Mouse (Mus musculus) CH12.LX (cell line): ENCODE measurements at regions not wholly inside any gene's neighbourhood (a gene's known extent, or its start where the extent isn't known, plus 50 kb on each side); places are given as distances from the start of the nearest gene placed in this dataset.

Experiments
- DNase-seq: peaks from one replicate; pipeline ENCODE4 v3.0.0-alpha.2; 2013; ENCODE audit errors: extremely low read depth
- H3K27ac ChIP-seq: 2 replicates; pipeline ENCODE4 v1.5.1; 2012; ENCODE audit warnings: low read depth, mild to moderate bottlenecking, control low read depth, moderate library complexity; ENCODE audit not compliant: insufficient read depth
- H3K27me3 ChIP-seq: replicated peaks from 2 replicates; pipeline ENCODE3; 2012; ENCODE audit warnings: inconsistent platforms
- H3K36me3 ChIP-seq, 2 experiments: replicated peaks in 1 of 2; 2 replicates each; pipeline versions ENCODE3 to v1.6.1; 2012; ENCODE audit warnings: inconsistent platforms in 1 of 2, low read length in 1 of 2, mild to moderate bottlenecking in 1 of 2, mixed read lengths in 1 of 2, moderate library complexity in 1 of 2; ENCODE audit not compliant: control insufficient read depth in 1 of 2, insufficient read depth in 1 of 2
- H3K4me1 ChIP-seq, 2 experiments: 2 replicates each; pipeline ENCODE4 v1.6.1; 2012; ENCODE audit warnings: inconsistent platforms in 1 of 2, moderate library complexity in 1 of 2; ENCODE audit not compliant: insufficient read depth in 2 of 2, control insufficient read depth in 1 of 2
- H3K4me2 ChIP-seq: 2 replicates; pipeline ENCODE4 v1.6.1; 2012; ENCODE audit warnings: low read depth, mild to moderate bottlenecking, control low read depth; ENCODE audit not compliant: poor library complexity, insufficient read depth, severe bottlenecking
- H3K4me3 ChIP-seq, 3 experiments: fragments of 150-350 bp in 1 of 3; sonication (generic) in 1 of 3; replicated peaks in 1 of 3; 2 replicates each; pipeline versions ENCODE3 to v1.5.1; 2011 to 2012; ENCODE audit warnings: low read depth in 2 of 3, low read length in 2 of 3, mild to moderate bottlenecking in 2 of 3, moderate library complexity in 2 of 3, control low read depth in 1 of 3, improper control_type of control experiment in 1 of 3, inconsistent platforms in 1 of 3, mixed read lengths in 1 of 3; ENCODE audit not compliant: poor library complexity in 1 of 3
- H3K79me2 ChIP-seq: replicated peaks from 2 replicates; pipeline ENCODE4 v1.6.1; 2012; ENCODE audit warnings: mild to moderate bottlenecking, moderate library complexity; ENCODE audit not compliant: control insufficient read depth, poor library complexity, insufficient read depth, severe bottlenecking; ENCODE audit errors: extremely low read depth
- H3K9ac ChIP-seq: 2 replicates; pipeline ENCODE4 v1.6.1; 2012; ENCODE audit warnings: low read depth, mild to moderate bottlenecking, control low read depth, moderate library complexity; ENCODE audit not compliant: insufficient read depth
- H3K9me3 ChIP-seq: replicated peaks from 2 replicates; pipeline ENCODE3; 2012; ENCODE audit warnings: low read length, inconsistent platforms, mixed read lengths
- BHLHE40 ChIP-seq: IDR thresholded peaks from 2 replicates; pipeline ENCODE4 v1.6.1; 2011; ENCODE audit warnings: mild to moderate bottlenecking, low read depth, low read length, improper control_type of control experiment
- CHD1 ChIP-seq: IDR thresholded peaks from 2 replicates; pipeline ENCODE4 v1.6.1; 2012; ENCODE audit warnings: low read depth, low read length, improper control_type of control experiment, inconsistent platforms
- E2F4 ChIP-seq: IDR thresholded peaks from 2 replicates; pipeline ENCODE4 v1.6.1; 2011; ENCODE audit warnings: low read depth, low read length, improper control_type of control experiment; ENCODE audit not compliant: insufficient replicate concordance
- ELF1 ChIP-seq: IDR thresholded peaks from 2 replicates; pipeline ENCODE4 v1.6.1; 2014; ENCODE audit warnings: low read depth, mild to moderate bottlenecking, inconsistent platforms, low read length, improper control_type of control experiment
- ETS1 ChIP-seq: conservative IDR thresholded peaks from 2 replicates; pipeline ENCODE4 v1.6.1; 2012; ENCODE audit warnings: low read depth, mild to moderate bottlenecking, inconsistent platforms, low read length, improper control_type of control experiment, moderate library complexity
- HCFC1 ChIP-seq: IDR thresholded peaks from 2 replicates; pipeline ENCODE4 v1.6.1; 2012; ENCODE audit warnings: low read depth, mild to moderate bottlenecking, inconsistent platforms, low read length, improper control_type of control experiment
- IRF4 ChIP-seq: IDR thresholded peaks from 2 replicates; pipeline ENCODE4 v1.6.1; 2014; ENCODE audit warnings: low read depth, mild to moderate bottlenecking, inconsistent platforms, low read length, improper control_type of control experiment
- JUND ChIP-seq: conservative IDR thresholded peaks from 2 replicates; pipeline ENCODE4 v1.6.1; 2011; ENCODE audit warnings: low read depth, low read length, improper control_type of control experiment
- KAT2A ChIP-seq: IDR thresholded peaks from 2 replicates; pipeline ENCODE4 v1.6.1; 2012; ENCODE audit warnings: low read length, improper control_type of control experiment, inconsistent platforms; ENCODE audit not compliant: insufficient replicate concordance
- MAX ChIP-seq: IDR thresholded peaks from 2 replicates; pipeline ENCODE4 v1.6.1; 2011; ENCODE audit warnings: low read length, improper control_type of control experiment
- MXI1 ChIP-seq: IDR thresholded peaks from 2 replicates; pipeline ENCODE4 v1.6.1; 2011; ENCODE audit warnings: mild to moderate bottlenecking, low read depth, low read length, improper control_type of control experiment
- MYC ChIP-seq: IDR thresholded peaks from 2 replicates; pipeline ENCODE4 v1.6.1; 2011; ENCODE audit warnings: low read depth, mild to moderate bottlenecking, improper control_type of control experiment, low read length
- NELFE ChIP-seq: IDR thresholded peaks from 2 replicates; pipeline ENCODE4 v1.6.1; 2011; ENCODE audit warnings: low read depth, low read length, improper control_type of control experiment
- PAX5 ChIP-seq: IDR thresholded peaks from 2 replicates; pipeline ENCODE4 v1.6.1; 2012; ENCODE audit warnings: low read length, inconsistent platforms, mixed read lengths
- POLR2A ChIP-seq: IDR thresholded peaks from 2 replicates; pipeline ENCODE4 v1.6.1; 2011; ENCODE audit warnings: low read depth, mild to moderate bottlenecking, improper control_type of control experiment, low read length
- RAD21 ChIP-seq: IDR thresholded peaks from 2 replicates; pipeline ENCODE4 v1.6.1; 2011; ENCODE audit warnings: low read depth, mild to moderate bottlenecking, low read length, improper control_type of control experiment, moderate library complexity
- RCOR1 ChIP-seq: conservative IDR thresholded peaks from 2 replicates; pipeline ENCODE4 v1.6.1; 2012; ENCODE audit warnings: low read depth, mild to moderate bottlenecking, inconsistent platforms, low read length, improper control_type of control experiment
- ZC3H11A ChIP-seq: IDR thresholded peaks from 2 replicates; pipeline ENCODE4 v1.6.1; 2012; ENCODE audit warnings: low read depth, mild to moderate bottlenecking, inconsistent platforms, low read length, improper control_type of control experiment
- ZMIZ1 ChIP-seq: IDR thresholded peaks from 2 replicates; pipeline ENCODE4 v1.6.1; 2012; ENCODE audit warnings: low read depth, mild to moderate bottlenecking, inconsistent platforms, low read length, improper control_type of control experiment
- dilution Hi-C: fragments of 300-500 bp; cut with MboI; formaldehyde crosslinking; loops from 2 replicates; pipeline ENCODE4 v1.14.3; 2020; ENCODE audit warnings: low sequenced_read_pairs; ENCODE audit not compliant: extremely low pct_unique_long_range_greater_than_20kb, extremely low pct_ligation_motif_present
- in situ Hi-C: fragments of 300-500 bp; cut with MboI; formaldehyde crosslinking; loops from 3 replicates; pipeline ENCODE4 v1.14.3; 2019; ENCODE audit warnings: low sequenced_read_pairs, low pct_ligation_motif_present, low pct_unique_long_range_greater_than_20kb, mixed read lengths

GRCm38 (mm10) chr10:55546441-55547430 lies 560.0 kb upstream of the Msl3l2 start:
- TF ChIP-seq ELF1: no peak
- H3K27me3 ChIP-seq: no peaks in the 10 kb centered on the region
- in situ Hi-C loops: no loop called here
- no peak overlapping the region for H3K4me2 ChIP-seq
- no peak for DNase-seq
- dilution Hi-C loops: no loop called here
- H3K4me3 ChIP-seq: no peak overlapping the region
- no peaks in the 10 kb centered on the region for H3K79me2 ChIP-seq
- H3K9me3 ChIP-seq: no peaks in the 10 kb centered on the region
- H3K36me3 ChIP-seq: no peaks in the 10 kb centered on the region
- no peaks in the 10 kb centered on the region for H3K4me1 ChIP-seq
- no peak overlapping the region for H3K9ac ChIP-seq
- H3K27ac ChIP-seq: no peak overlapping the region

- no peaks in the 10 kb centered on the region for H3K4me1 ChIP-seq
- H3K27me3 ChIP-seq: no peaks in the 10 kb centered on the region
- TF ChIP-seq NELFE (no peak), CHD1 (no peak), ETS1 (no peak), JUND (no peak), IRF4 (no peak), KAT2A (no peak), RCOR1 (no peak), RAD21 (no peak), ZC3H11A (no peak), BHLHE40 (no peak)
- TF ChIP-seq, all 38 proteins: peak for 0
- dilution Hi-C loops: no loop called here
- Histone ChIP-seq H3K9ac (no peak overlapping the region), H3K36me3 (no peaks in the 10 kb centered on the region), H3K4me3 (no peak overlapping the region), H3K9me3 (no peaks in the 10 kb centered on the region), H3K79me2 (no peaks in the 10 kb centered on the region), H3K27ac (no peak overlapping the region), H3K4me2 (no peak overlapping the region)
- in situ Hi-C loops: no loop called here
- no peak for DNase-seq
Observed at GRCm38 (mm10) chr10:55564961-55565360, 541.8 kb upstream of the Msl3l2 start.

- in situ Hi-C loops: no loop called here
- no peak for DNase-seq
- Histone ChIP-seq H3K27me3 (no peaks in the 10 kb centered on the region), H3K27ac (no peak overlapping the region), H3K4me3 (no peak overlapping the region), H3K4me1 (no peaks in the 10 kb centered on the region), H3K9me3 (no peaks in the 10 kb centered on the region), H3K79me2 (no peaks in the 10 kb centered on the region), H3K4me2 (no peak overlapping the region), H3K36me3 (no peaks in the 10 kb centered on the region)
- TF ChIP-seq E2F4 (no peak), MYC (no peak), MAX (no peak), CHD1 (no peak), MXI1 (no peak), KAT2A (no peak), ZMIZ1 (no peak), BHLHE40 (no peak), JUND (no peak), ZC3H11A (no peak), NELFE (no peak), IRF4 (no peak), PAX5 (no peak), HCFC1 (no peak), POLR2A (no peak)
- TF ChIP-seq, all 38 proteins: peak for 0
- dilution Hi-C loops: no loop called here
- no peak overlapping the region for H3K9ac ChIP-seq
Observed at GRCm38 (mm10) chr10:55572689-55573088, 534.0 kb upstream of the Msl3l2 start.
